Mouse (Mus musculus) kidney, postnatal 10 days (tissue): ENCODE data around the gene Plin4.

Source experiments
- DNase-seq: peaks from one replicate; pipeline ENCODE4 v3.0.0; 2021; ENCODE audit warnings: mixed read lengths

Plin4 gene

DNA sequence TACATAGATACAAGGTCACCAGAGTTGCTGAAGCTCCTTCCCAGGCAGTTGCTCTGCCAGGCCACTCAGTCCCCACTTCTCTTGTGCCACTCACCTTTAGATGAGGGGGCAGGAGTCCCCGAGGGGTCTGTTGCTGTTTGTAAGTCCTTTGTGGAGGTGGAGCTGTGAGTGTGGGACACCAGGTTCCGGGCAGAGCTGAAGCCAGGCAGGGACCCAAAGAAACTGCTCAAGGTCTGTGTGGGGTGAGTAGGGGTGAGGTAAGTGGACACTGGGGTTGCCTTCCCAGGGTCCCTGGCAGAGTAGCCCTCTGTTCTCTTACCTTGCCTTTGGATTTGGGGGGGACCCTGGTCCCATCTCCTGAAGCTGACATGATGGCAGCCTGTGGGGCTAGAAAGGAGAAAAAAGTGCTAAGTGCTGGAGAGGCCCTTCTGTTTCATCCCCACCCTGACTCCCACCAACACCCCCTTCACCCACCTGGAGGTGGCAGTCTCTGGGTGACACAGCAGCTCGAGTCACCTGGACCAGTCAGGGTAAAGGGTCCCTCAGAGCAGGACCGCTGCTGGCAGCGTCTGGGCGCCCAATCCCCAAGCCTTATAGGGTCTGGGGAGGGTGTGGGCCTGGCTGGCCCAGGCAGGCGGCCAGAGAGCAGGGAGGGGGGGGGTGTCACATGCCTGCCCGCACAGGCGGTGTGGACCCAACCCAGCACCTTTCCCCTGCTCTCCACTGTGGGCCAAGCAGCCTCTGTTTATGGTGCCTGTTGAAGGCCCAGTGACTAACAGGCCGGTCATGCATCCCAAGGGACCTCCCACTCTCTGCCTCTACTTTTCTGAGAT lies at the start of gene Plin4:
TSS of gene Plin4 (minus strand) at position 585 of the 833 bp plus-strand sequence.
- DNase-seq: no peak

DNA sequence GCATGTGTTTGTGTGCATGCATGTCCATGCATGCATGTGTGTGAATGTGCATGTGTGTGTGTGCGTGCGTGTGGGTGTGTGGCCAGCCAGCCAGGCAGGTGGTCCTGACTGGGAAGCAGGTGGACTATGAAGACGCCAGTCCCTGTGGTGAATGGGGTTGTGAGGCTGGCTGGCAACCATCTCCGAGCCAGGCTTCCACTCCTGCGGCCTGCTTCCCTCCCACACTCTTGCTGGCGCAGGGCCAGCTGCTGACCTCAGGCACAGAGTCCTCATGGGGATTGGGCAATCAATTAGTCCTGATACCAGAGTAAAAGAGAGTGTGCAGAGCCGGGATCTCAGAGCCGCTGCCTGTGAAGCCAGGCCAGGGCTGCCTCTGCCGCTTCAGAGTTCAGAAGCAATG lies 44.0 kb upstream of the Plin4 start:
- DNase-seq: peak; percentile 68

DNA sequence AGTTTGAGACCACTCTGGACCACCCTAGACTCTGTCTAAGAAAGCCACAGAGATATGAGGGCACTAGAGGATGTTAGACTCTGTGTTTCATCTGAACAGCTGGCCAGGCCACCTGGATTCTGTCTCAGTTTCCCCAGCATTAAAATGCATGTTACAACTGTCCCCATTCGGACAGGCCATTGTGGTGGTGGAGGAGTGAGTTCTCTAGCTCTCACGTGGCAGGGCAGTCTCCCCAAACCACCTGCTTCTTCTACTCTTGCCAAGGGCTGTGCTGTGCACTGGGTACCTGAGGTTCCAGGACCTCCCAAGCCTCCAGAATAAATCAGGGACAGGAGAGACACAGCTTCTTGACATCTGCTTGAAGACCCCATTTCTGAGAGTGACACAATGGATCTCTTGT lies 40.3 kb upstream of the Plin4 start:
- DNase-seq: no peak

DNA sequence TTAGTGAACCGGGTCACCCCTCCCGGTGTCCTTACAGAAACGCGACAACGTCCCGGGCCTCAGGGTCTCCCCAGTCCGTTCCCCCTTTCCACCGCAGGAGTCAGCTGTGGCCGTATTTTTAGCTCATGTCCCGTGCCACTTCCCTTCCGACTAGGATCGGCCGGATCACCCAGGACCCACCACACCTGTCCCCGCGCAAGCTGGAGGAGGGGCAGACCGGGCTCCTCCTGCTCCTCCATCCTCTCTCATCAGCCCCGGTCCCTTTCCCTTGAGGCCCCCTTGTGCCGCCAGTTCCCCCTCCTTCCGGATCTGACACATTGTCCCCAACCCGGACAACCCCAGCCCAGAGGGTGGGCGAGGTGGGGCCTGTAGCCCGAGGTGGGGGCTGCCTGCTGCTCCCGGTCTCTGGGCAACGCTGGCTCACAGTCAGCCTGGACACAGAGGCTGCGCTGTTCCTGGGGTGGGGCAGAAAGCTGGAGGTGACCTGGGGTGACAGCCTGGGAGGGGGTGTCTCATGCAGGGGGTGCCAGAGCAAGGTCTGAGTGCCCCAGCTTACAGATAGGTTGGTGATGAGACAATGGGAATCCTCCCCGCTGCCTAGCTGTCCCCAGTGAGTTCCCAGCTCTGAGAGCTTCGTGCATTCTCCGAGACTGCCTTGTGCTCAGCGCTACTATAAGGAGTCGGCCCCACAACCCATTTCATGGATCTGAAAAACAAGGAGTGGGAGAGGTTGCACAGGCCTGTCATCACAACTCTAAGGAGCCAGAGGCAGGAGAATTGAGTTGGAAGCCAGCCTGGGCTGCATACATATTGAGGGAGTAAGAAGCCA lies 39.4 kb upstream of the Plin4 start:
- no peak for DNase-seq

DNA sequence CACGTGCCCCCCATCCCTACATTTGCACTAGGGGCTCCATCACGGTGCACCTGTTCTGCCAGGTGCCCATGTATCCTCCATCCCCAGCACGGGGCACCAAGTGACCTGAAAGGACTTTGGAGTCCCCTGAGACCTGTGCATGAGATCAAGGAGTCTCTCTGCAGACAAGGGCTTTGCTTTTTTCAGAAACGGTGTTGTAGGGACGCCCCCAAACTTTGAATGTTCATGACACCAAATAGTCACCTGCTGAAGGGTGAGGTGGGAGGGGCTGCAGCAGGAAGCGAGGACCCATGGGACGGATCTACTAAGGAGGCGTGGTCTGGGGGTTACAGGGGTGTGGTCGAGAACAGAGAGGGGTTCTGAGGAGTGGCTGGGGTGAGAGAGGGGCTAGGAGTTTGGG lies 38.7 kb upstream of the Plin4 start:
- DNase-seq: no peak

DNA sequence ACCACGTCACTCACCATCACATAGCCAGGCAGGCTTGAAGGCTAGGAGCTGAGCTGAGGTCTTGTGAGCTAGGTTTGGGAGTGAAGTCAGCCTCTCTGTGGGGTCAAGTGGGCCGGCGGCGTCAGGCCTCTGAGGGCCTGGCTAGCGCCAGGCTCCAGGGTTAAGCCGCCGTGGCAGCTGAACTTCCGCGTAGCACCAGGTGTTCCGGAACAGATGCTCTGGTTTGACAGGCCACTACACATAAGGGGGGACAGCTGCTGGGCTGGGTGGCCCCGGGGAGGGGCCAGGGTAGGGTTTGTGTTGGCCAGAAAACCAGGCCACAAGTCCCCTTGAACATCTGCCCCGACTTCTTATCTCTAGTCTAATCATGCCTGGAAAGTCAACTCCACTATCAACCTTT lies 37.8 kb upstream of the Plin4 start:
- no peak for DNase-seq

DNA sequence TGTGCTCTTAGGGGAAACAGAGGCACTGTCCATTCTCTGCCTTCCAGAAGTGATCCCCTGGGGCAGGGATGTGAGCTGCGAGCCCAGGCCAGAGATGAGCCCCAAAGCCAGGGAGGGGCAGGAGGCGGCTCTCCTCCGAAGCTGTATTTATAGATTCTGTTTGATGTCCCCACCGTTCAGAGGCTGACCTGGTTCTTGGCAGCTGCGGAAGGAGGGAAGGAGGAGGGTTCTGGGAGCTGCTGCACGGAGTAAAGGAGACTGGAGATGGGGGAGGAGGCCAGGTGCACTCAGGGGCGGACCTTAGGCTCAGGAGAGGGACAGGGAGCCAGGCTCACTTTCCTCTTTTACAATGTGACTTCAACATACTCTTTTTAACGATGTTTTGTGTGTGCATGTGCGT lies 36.5 kb upstream of the Plin4 start:
- DNase-seq: no peak

DNA sequence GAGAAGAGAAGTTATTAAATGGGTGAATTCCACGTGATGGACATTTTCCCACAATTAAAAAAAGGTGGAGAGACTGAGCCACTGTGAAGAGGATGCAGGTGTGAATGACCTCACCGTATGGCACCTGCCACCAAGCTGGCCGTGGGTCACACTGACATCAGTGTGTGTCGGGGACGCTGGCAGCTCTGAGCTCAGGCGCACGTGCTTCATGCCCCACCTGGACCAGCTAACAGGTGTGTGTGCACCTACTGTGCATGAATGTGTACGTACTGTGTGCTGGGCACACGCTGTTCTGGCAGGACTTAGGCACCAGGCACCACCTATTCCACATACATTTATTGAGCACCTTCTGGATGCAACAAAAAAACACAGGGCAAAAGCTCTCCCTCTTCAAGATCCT lies 34.9 kb upstream of the Plin4 start:
- no peak for DNase-seq

DNA sequence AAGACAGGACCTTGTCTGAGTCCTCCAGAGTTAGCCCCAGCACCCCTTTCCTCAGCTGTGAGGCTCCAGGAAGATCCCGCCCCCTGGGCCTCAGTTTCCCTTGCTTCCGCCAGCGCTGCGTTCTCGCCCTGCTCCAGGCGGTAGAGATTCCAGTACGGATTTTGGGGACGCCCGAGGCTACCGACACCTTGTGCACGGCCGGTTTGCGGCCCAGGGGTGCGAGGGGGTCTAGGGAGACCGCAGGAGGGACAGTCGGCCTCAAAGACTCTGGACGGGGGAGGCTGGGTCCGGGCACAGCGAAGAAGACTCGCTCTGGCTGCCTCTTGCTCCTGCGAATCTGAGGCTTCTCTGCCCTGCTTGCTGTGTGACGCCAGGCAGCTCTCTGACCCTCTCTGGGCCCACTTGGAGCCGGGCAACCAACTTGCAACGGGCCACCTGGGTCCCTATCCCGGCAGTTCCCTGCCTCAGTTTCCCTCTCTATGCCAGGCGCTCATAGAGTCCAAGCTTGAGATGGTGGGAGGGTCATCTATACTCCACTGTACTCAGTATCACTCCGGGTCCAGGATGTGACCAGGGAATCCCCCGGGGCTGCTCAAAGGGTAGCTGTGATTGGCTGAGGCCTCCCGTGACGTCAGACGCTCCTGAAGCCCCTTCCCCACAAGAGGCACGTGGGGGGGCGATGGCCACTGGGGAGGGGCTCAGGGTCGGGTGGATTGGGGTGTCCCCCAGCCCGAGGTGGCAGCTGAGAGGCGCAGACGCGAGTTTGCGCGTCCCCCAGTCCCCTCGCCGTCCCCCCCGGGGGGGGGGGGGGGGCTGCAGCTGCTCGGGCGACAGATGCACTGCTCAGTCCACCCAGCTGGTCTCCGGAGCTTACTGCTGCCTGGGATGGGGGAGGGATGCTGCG lies 32.4 kb upstream of the Plin4 start:
- peak; percentile 58 for DNase-seq

DNA sequence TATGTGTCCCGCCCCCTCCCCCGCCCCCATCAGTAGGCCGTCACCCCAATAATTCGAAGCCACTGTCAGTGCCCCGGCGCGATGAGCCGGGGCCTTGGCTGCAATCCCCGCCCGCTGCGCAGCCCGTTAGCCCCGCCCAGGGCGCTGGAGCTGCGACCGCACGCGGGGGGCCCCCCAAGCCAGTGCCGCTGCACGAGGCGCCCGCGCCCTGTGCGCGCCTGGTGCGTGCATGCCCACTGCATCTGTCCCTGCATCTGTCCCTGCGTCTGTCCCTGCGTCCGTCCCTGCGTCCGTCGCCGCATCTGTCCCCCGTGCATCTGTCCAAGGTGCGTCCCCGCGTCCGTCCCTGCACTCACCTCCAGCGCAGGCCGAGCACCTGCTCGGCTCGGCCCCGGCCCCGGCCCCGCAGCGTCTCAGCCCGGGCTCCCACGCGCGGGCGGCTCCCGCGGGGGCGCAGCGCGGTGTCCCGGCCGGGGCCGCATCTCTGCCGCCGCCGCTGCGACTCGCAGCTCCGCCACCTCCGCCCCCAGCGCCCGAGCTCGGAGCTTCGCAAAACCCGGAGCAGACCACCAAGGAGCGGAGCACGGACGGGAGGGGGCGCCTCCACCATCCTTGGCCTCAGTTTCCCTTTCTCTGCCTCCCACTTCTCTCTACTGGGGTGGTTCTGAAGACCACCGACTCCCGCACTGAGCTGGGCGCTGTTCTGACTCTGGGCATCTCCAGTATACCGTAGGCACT lies 30.4 kb upstream of the Plin4 start, which contains the start of gene Sema6b:
TSS of gene Sema6b (minus strand) at position 486 of the 738 bp plus-strand sequence.
- peak; percentile 79 for DNase-seq

DNA sequence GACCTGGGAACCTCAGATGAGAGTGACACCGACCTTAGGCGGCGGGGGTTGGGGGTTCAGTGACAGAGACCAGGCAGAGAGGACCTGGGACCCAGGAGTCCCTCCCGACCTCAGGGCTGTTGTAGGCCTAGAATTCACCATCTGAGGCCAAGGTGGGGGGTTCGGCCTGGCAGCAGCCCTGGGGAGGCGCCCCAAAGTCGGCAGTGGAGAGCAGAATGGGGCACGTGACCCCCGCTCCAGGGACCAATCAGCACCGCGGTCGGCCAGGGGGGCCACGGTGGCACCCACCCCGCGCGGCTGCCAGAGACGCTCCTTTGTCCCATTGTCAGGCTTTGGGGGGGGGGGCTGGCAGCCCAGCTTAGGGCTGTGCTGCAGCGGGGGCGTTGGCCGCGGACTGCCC lies 29.8 kb upstream of the Plin4 start:
- no peak for DNase-seq

DNA sequence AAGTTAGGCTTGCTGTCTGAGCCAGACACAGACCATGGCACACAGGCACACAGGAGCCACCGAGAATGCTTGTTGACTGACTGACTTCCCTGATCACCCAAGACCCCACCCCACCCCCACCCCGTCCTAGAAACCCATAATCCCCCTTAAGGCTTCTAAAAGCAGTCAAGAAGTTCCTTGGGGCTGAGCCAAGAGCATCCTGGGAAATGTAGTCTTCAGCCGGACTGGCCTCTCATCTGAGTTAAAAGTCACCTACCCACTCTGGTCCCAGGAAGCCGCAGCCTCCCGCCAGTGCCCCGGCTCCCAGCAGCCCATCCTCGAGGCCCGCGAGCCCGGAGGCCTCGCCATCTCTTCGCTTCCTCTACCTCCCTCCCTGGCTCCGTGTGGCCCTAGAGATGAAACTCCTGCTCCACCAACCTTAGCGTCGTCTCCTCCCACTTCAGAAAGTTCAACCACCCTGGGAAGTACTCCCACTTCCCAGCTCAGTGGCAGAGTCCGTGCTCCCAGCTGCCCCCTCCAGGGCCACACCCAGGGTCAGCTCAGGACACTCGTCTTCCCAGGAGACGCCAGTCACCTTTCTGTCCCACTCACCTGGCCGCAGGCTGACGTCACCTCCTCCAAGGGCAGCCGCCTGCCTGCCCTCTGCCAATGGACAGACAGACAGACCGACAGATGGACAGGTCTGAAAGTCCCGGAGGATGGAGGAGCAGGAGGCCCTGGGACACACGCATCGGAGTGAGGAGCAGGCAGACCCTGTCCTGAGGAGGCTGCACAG lies 28.4 kb upstream of the Plin4 start:
- no peak for DNase-seq

DNA sequence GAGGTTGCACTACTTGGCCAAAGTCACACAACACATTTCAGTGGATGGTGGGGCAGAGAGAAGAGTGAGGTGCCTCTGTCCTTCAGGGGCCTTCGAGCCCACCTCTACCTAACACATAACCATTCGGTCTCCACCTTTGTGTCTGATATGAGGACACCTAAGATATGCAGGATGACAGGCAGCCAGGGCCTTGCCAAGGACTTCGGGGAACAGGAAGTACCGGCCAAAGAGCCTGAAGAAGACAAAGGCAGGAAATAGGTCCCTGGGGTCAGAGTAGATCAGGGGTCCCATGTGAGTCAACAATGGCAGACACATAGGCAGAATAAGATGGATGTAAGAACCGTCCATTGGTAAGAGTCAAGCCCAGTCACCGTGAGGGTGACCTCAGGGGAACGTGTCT lies 27.0 kb upstream of the Plin4 start:
- DNase-seq: no peak

DNA sequence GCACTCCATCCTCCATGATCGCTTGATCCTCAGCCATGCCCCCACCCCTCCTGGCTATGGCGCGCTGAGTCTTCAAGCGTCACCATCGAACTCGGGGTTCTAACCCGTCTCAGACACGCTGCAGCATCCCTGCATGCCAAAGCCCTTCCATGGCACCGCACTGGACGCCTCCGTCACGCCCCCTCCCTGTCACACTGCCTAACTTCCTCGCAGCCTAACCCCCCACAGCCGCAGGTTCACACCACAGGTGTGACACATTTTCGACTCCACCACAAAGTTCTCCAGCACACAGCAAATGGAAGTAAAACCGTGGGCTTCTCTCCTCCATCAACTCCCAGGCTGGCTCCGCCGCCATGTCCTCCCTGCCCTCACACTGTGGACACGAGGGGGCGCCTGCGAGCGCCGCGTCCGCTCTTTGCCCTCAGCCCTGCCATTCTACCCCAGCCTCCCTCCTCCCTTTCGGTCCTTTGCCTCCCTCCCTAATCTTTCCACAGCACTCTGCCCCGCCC lies 24.9 kb upstream of the Plin4 start:
- DNase-seq: peak; percentile 80

DNA sequence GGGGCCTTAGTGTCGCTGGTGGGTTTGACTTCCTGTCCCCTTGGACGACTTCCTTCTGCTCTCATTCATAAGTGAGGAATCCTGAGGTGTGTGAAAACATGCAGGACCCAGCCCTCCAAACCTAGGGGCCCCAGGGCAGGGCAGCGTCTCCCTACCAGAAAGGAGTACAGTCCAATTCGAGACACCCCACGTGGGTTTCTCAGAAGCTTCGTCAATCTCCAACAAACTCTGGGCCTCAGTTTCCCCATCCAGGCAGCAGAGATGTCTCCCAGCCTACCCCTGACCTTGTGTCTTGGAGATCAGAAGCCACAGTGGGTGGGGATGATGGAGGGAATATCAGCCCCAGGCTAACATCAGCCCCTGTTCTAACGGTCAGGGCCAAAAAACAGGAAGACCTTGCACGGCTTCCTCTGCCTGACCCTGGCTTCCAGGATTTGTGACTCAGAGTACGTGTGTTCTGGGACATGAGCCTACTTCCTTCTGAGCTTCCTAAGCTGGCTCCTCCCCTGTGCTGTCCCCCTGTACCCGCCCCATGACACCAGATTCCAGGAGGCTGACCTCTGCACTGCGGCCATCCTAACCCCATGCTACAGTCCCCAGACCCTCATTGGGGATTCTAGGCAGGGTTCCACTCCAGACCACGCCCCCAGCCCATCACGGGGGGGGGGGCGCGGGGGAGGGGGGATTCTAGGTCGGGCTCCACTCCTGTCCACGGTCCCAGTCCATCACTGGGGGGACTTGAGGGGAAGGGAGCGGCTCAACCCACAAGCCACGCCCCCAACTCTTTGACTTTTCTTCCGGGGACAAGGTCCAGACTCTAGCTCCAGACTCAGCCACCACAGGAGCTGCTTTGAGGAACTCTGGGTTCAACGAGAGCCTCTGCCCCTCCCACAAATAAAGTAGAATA lies 24.1 kb upstream of the Plin4 start:
- DNase-seq: peak; percentile 81

DNA sequence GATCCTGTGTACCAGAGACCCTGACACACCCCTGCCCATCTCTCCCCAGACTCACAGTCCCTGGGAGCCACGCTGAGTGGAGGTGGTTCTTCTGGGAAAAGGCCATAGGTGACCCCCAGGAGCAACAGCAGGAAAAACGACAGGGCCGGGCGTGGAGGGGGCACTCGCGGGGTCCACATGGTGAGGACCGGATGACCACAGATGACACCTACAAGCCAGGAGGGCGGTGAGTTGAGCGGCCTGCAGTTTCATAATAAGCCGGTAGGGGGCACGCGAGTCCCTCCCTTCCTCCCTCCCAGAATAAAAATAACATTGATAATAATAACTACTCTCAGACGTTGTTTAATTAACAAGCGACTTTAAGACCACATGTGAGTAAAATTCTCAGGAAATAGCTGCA lies 23.1 kb upstream of the Plin4 start:
- peak; percentile 81 for DNase-seq

DNA sequence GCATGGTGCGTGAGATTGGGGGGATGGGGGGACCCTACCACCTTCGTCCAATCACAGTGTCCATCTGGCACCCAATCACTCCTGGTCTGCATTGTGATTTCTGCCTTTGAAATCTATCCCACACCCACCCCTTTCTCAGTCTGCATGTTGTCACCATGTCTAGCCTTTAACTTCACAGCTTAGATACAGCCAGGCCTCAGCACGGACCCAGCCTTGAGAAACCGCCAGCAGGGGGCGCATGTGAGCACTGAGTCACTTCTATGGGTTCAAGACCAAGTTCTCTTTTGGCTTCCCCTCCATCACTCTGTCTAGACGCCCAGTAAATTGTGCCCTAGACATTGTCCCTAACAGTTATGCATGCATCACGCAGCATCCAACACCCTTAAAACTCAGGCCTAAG lies 22.2 kb upstream of the Plin4 start:
- peak; percentile 85 for DNase-seq

DNA sequence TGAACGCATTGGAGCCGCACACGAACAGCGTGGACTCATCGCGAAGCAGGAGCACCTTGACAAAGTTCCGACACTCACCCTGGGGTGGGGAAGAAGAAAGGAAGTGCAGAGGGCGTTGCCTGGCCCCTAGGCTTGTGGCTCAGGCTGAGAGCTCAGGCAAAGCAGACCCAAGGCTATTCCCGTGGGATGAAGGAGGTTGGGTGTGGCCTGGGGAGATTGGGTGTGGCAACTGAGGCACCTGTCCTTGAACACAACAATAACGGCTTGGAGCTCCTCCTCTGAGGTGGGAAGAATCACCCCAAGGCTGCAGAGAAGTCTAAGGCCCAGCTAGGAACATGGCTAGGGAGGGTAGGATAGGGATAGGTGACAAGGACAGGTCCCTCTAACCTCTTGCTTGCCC lies 21.5 kb upstream of the Plin4 start:
- no peak for DNase-seq

DNA sequence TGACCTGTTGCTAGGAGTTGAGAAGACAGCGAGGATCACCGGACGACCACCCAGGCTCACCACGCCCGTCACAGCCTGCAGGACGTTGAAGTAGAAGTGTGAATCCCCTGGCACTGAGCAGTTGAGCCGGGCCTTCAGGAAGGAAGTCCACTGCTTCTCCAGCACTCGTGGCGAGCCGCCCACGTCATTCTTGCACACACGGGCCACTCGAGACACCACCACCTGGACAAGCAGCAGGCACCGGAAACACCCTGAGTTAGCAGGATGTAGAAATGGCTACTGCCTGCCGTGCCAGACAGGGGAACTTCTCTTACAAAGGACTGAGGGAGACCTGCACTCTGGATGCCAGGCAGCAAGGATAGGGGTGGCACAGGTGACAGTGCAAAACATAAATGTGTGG lies 18.6 kb upstream of the Plin4 start:
- DNase-seq: peak; percentile 19

DNA sequence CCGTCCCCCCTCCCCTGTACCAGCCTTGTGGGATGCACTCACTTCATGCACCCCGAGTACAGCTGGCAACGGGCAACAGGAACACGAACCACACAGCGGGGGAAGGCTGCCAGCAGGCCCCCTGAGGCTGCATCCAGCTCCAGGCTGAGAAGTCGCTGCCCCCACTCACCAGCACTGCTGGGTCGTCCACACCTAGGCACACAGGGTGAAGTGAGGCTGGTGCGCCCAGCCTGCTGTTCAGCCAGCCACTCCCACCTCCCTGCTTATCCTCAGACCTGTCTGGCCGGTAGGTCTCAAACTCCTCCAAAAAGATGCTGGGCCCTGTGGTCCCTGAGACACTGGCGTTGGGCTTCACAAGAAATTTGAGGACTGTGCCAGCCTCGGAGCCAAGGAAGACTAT lies 16.6 kb upstream of the Plin4 start:
- DNase-seq: no peak
